In the genomic region with DNA sequence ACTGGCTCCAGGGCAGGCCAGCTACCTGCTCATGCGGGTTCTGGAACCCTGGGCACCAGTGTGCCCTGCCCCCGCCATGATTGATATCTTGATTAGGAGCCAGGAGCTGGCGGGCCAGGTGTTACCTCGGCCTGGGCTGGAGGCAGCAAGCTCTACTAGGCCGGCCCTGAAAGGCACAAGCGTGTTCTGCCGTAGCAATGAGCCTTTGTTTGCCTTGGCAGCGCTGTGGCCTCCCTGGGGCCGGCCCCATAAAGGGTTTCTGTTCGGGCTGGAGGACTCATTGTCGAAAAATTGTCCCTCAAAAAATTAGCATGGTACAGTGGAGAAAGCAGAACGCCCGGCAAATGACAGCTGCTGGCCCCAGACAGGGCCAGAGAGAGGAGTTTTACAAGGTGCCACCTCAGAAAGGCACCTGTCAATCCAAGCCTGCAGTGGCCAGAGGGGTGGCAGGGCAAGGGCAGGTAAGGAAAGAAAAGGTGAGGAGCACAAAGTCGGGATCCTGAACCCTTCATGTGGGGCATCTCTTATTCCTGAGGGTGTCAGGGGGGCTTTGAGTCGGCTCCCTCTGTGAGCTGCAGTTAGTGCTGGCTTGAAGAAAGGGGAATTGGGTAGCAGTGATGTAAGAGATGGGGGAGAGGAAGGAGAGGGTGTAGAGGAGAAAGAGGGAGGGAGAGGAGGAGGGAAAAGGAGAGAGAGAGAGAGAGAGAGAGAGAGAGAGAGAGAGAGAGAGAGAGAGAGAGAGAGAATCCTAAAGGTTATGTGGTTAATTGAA, we compare ENCODE assay signal across 7 mouse cellular contexts.
DNase-seq lines count a peak whose midpoint lies in the region; ATAC-seq and TF ChIP-seq lines count a peak whose summit lies in the region.

No protein-coding gene starts in this region.

- H3K36me3 ChIP-seq in E14TG2a.4 (ENCODE audit: insufficient read depth, low read length): no peaks in the 10 kb centered on the region
- H3K36me3 ChIP-seq in lung, embryonic 16.5 days (ENCODE audit: control insufficient read depth, insufficient read depth, low read length): no peaks in the 10 kb centered on the region

- no peaks in the 10 kb centered on the region for H3K9me3 ChIP-seq in E14TG2a.4 (ENCODE audit: low read length)
- H3K9me3 ChIP-seq in lung, embryonic 16.5 days (ENCODE audit: control insufficient read depth, low read length): no peaks in the 10 kb centered on the region

- H3K9ac ChIP-seq in lung, embryonic 16.5 days (ENCODE audit: low read length): no peak overlapping the region

- peak; percentile 87 for ATAC-seq in lung, embryonic 16.5 days (ENCODE audit: low read depth)

- H3K27ac ChIP-seq in lung, embryonic 16.5 days (ENCODE audit: low read length): peak overlapping the region; percentile 48

- DNase-seq in cerebellum, adult 11-12 months: peak; percentile 19
- peak; percentile 37 to 38 for DNase-seq in frontal cortex, postnatal 10 days (ENCODE audit: low spot score in 2 of 2)
- peak; percentile 44 to 54 for DNase-seq in kidney, postnatal 4 days
- peak; percentile 23 for DNase-seq in right cerebral cortex, postnatal 25 days
- DNase-seq in thymus, postnatal 14 days: no peak

- 18% methylated on average over 15 of the region's 15 CpGs for WGBS in lung, embryonic 16.5 days

- H3K4me1 ChIP-seq in E14TG2a.4 (replicated peaks; ENCODE audit: low read depth, low read length): peaks cover 56% of the 10 kb centered on the region
- no peaks in the 10 kb centered on the region for H3K4me1 ChIP-seq in lung, embryonic 16.5 days (replicated peaks; ENCODE audit: control insufficient read depth, insufficient read depth, low read length)

- peak overlapping the region; percentile 64 for H3K4me3 ChIP-seq in E14TG2a.4 (replicated peaks; ENCODE audit: low read length)
- H3K4me3 ChIP-seq in lung, embryonic 16.5 days (ENCODE audit: low read length): no peak overlapping the region

- H3K4me2 ChIP-seq in lung, embryonic 16.5 days (ENCODE audit: low read depth, low read length): no peak overlapping the region

- TF ChIP-seq CTCF in E14TG2a.4 (conservative IDR thresholded peaks at IDR 0.05; ENCODE audit: low read length): no peak

- H3K27me3 ChIP-seq in E14TG2a.4 (ENCODE audit: insufficient read depth, low read length): peaks cover 12% of the 10 kb centered on the region
- no peaks in the 10 kb centered on the region for H3K27me3 ChIP-seq in lung, embryonic 16.5 days (ENCODE audit: control insufficient read depth, insufficient read depth, low read depth, low read length)
